ENCODE assay signal across 28 mouse cellular contexts in the genomic region with DNA sequence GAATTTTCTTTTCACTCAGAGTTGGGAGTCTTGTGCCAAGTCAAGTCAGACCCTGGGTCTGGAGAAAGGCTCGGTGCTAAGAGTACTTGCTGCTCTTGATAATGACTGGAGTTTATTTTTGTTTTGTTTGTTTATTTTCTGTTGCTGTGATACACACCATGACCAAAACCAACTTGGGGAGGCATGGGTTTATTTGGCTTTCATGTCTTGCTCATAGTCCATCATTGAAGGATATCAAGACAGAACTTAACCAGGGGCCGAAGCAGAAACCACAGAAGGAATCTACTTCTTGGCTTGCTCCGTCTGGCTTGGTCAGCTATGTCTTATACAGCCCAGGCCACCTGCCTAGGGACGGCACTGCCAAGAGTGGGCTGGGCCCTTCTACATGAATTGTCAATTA.
DNase-seq lines count a peak whose midpoint lies in the region; ATAC-seq and TF ChIP-seq lines count a peak whose summit lies in the region.
"Had no signal": no experiment of that assay in that cellular context is flagged by ENCODE, and none has a peak within 500 bp of the region (broad histone marks: within the 10 kb centered on the region; RNA-seq: fewer than 3 reads in every experiment).

No protein-coding gene starts in this region.

- H3K27ac ChIP-seq in gastrocnemius, adult 2 months: peak overlapping the region; percentile 9; the same call in 1 of the 2 replicates
- peak overlapping the region; percentile 76 for H3K27ac ChIP-seq in heart, adult 2 months
- H3K27ac ChIP-seq in heart, embryonic 11.5 days (ENCODE audit: low read depth, low read length): no peak overlapping the region
- H3K27ac ChIP-seq in liver, adult 2 months (replicated peaks; ENCODE audit: insufficient read depth, low read depth, low read length): no peak overlapping the region
- no peak overlapping the region for H3K27ac ChIP-seq in liver, embryonic 11.5 days (ENCODE audit: low read depth, low read length)
- H3K27ac ChIP-seq: embryonic facial prominence, embryonic 10.5 days; embryonic facial prominence, embryonic 13.5 days; forebrain, embryonic 12.5 days; forebrain, embryonic 15.5 days; heart, embryonic 15.5 days; hindbrain, embryonic 10.5 days; hindbrain, embryonic 13.5 days; intestine, embryonic 15.5 days had no signal

- ATAC-seq in heart, embryonic 11.5 days (replicated peaks; ENCODE audit: insufficient number of reproducible peaks, low FRiP score, low TSS enrichment): no peak
- ATAC-seq in liver, embryonic 11.5 days (replicated peaks; ENCODE audit: low FRiP score): no peak
- ATAC-seq: forebrain, embryonic 15.5 days; hindbrain, embryonic 16.5 days; intestine, embryonic 15.5 days had no signal

- peaks cover 9% of the 10 kb centered on the region for H3K36me3 ChIP-seq in heart, adult 2 months (ENCODE audit: control insufficient read depth, insufficient read depth, low read length)
- H3K36me3 ChIP-seq in heart, embryonic 11.5 days (ENCODE audit: control insufficient read depth, insufficient read depth, low read length): no peaks in the 10 kb centered on the region
- H3K36me3 ChIP-seq in liver, adult 2 months (ENCODE audit: control insufficient read depth, insufficient read depth, low read length): no peaks in the 10 kb centered on the region
- H3K36me3 ChIP-seq in liver, embryonic 11.5 days (ENCODE audit: control insufficient read depth, insufficient read depth, low read length): no peaks in the 10 kb centered on the region
- H3K36me3 ChIP-seq: embryonic facial prominence, embryonic 10.5 days; forebrain, embryonic 12.5 days; forebrain, embryonic 15.5 days; G1E; heart, embryonic 15.5 days; hindbrain, embryonic 10.5 days; hindbrain, embryonic 13.5 days; intestine, embryonic 15.5 days had no signal

- H3K79me2 ChIP-seq in heart, adult 2 months (replicated peaks; ENCODE audit: control insufficient read depth, insufficient read depth, low read length): no peaks in the 10 kb centered on the region
- H3K79me2 ChIP-seq in liver, adult 2 months (ENCODE audit: control insufficient read depth, insufficient read depth, low read length): no peaks in the 10 kb centered on the region

- DNase-seq in gastrocnemius, adult 2 months: no peak
- no peak for DNase-seq in gastrocnemius, postnatal 14 days
- peak; percentile 32 to 37 for DNase-seq in heart, adult 2 months
- DNase-seq in liver, adult 2 months (ENCODE audit: extremely low read depth, low read depth, low spot score): peak; percentile 3
- DNase-seq in liver, embryonic 11.5 days (ENCODE audit: low spot score): no peak
- DNase-seq in right cerebral cortex, postnatal 14 days: no peak
- DNase-seq: adrenal gland, adult 2 months; adrenal gland, postnatal 14 days; cerebellum, adult 11 months; cerebellum, adult 2 months; cerebellum, adult 9-11 months; cerebellum, postnatal 36 days; embryo, embryonic 11 days; gastrocnemius, postnatal 10 days; heart, postnatal 36 days; kidney, adult 11 months had no signal

- no peaks in the 10 kb centered on the region for H3K9me3 ChIP-seq in heart, embryonic 11.5 days (replicated peaks; ENCODE audit: control insufficient read depth, low read length)
- H3K9me3 ChIP-seq in liver, embryonic 11.5 days (ENCODE audit: control insufficient read depth, low read length): no peaks in the 10 kb centered on the region
- H3K9me3 ChIP-seq: embryonic facial prominence, embryonic 10.5 days; embryonic facial prominence, embryonic 13.5 days; forebrain, embryonic 12.5 days; forebrain, embryonic 15.5 days; heart, embryonic 15.5 days; hindbrain, embryonic 10.5 days; hindbrain, embryonic 13.5 days; intestine, embryonic 15.5 days had no signal

- intact Hi-C loops in gastrocnemius, adult 2 months (cut with DNase I): no loop called here
- intact Hi-C loops in gastrocnemius, postnatal 14 days (cut with DNase I; ENCODE audit: low total_unique reads): no loop called here
- intact Hi-C loops in heart, adult 2 months (cut with DNase I): loop anchor here (5.0 kb wide), 1 partner anchor 36 kb away; no protein-coding TSS in a partner anchor

- no peak for TF ChIP-seq CTCF in gastrocnemius, adult 2 months (IDR thresholded peaks at IDR 0.05)
- TF ChIP-seq CTCF in heart, adult 2 months (IDR thresholded peaks at IDR 0.05): no peak
- no peak for TF ChIP-seq CTCF in liver, adult 2 months (IDR thresholded peaks at IDR 0.05; ENCODE audit: low read depth, low read length)

- WGBS in heart, adult 2 months: 48% methylated on average over 4 of the region's 4 CpGs
- WGBS in heart, embryonic 11.5 days (ENCODE audit: insufficient replicate concordance): 79% methylated on average over 4 of the region's 4 CpGs
- WGBS in liver, adult 2 months: 90% methylated on average over 4 of the region's 4 CpGs
- 75% methylated on average over 4 of the region's 4 CpGs for WGBS in liver, embryonic 11.5 days

- H3K9ac ChIP-seq in heart, adult 2 months (ENCODE audit: low read depth, low read length): no peak overlapping the region
- no peak overlapping the region for H3K9ac ChIP-seq in heart, embryonic 11.5 days (ENCODE audit: low read depth, low read length)
- H3K9ac ChIP-seq in liver, adult 2 months (ENCODE audit: low read depth, low read length): no peak overlapping the region
- no peak overlapping the region for H3K9ac ChIP-seq in liver, embryonic 11.5 days (ENCODE audit: low read depth, low read length)
- H3K9ac ChIP-seq: embryonic facial prominence, embryonic 13.5 days; forebrain, embryonic 12.5 days; forebrain, embryonic 15.5 days; heart, embryonic 15.5 days; hindbrain, embryonic 13.5 days; intestine, embryonic 15.5 days had no signal

- no peak overlapping the region for H3K4me2 ChIP-seq in heart, embryonic 11.5 days
- no peak overlapping the region for H3K4me2 ChIP-seq in liver, embryonic 11.5 days
- H3K4me2 ChIP-seq: embryonic facial prominence, embryonic 13.5 days; forebrain, embryonic 12.5 days; forebrain, embryonic 15.5 days; heart, embryonic 15.5 days; hindbrain, embryonic 13.5 days; intestine, embryonic 15.5 days had no signal

- peaks cover 13% of the 10 kb centered on the region for H3K4me1 ChIP-seq in heart, adult 2 months (ENCODE audit: control insufficient read depth, insufficient read depth, low read length)
- no peaks in the 10 kb centered on the region for H3K4me1 ChIP-seq in heart, embryonic 11.5 days (ENCODE audit: control insufficient read depth, insufficient read depth, low read length)
- no peaks in the 10 kb centered on the region for H3K4me1 ChIP-seq in liver, adult 2 months (ENCODE audit: control insufficient read depth, insufficient read depth, low read length)
- H3K4me1 ChIP-seq in liver, embryonic 11.5 days (replicated peaks; ENCODE audit: control insufficient read depth, insufficient read depth, low read length): no peaks in the 10 kb centered on the region
- H3K4me1 ChIP-seq: embryonic facial prominence, embryonic 13.5 days; forebrain, embryonic 12.5 days; forebrain, embryonic 15.5 days; heart, embryonic 15.5 days; hindbrain, embryonic 13.5 days; intestine, embryonic 15.5 days had no signal

- no peaks in the 10 kb centered on the region for H3K27me3 ChIP-seq in heart, adult 2 months (ENCODE audit: control insufficient read depth, insufficient read depth, low read length)
- no peaks in the 10 kb centered on the region for H3K27me3 ChIP-seq in heart, embryonic 11.5 days (ENCODE audit: control insufficient read depth, insufficient read depth, low read length)
- no peaks in the 10 kb centered on the region for H3K27me3 ChIP-seq in liver, adult 2 months (ENCODE audit: control insufficient read depth, insufficient read depth, low read length)
- H3K27me3 ChIP-seq in liver, embryonic 11.5 days (replicated peaks; ENCODE audit: control insufficient read depth, insufficient read depth, low read length): no peaks in the 10 kb centered on the region
- H3K27me3 ChIP-seq: embryonic facial prominence, embryonic 13.5 days; forebrain, embryonic 12.5 days; forebrain, embryonic 15.5 days; heart, embryonic 15.5 days; hindbrain, embryonic 13.5 days; intestine, embryonic 15.5 days had no signal

- no peak for TF ChIP-seq POLR2A in heart, adult 2 months (IDR thresholded peaks at IDR 0.05; ENCODE audit: insufficient read depth, low read depth, low read length)
- TF ChIP-seq POLR2A in liver, adult 2 months (IDR thresholded peaks at IDR 0.05; ENCODE audit: extremely low read depth, insufficient read depth, low read length): no peak

- no peak for TF ChIP-seq EP300 in heart, adult 2 months (IDR thresholded peaks at IDR 0.05; ENCODE audit: insufficient read depth, low read depth, low read length)

- H3K4me3 ChIP-seq in gastrocnemius, adult 2 months: no peak overlapping the region
- H3K4me3 ChIP-seq in heart, adult 2 months: no peak overlapping the region
- no peak overlapping the region for H3K4me3 ChIP-seq in heart, embryonic 11.5 days (ENCODE audit: low read depth, low read length)
- H3K4me3 ChIP-seq in liver, adult 2 months (ENCODE audit: insufficient read depth, low read depth, low read length): no peak overlapping the region
- H3K4me3 ChIP-seq in liver, embryonic 11.5 days (ENCODE audit: low read depth, low read length): no peak overlapping the region
- H3K4me3 ChIP-seq: embryonic facial prominence, embryonic 10.5 days; embryonic facial prominence, embryonic 13.5 days; erythroblast, embryonic 14.5 days; forebrain, embryonic 12.5 days; forebrain, embryonic 15.5 days; heart, embryonic 15.5 days; hindbrain, embryonic 10.5 days; hindbrain, embryonic 13.5 days; intestine, embryonic 15.5 days had no signal

Comparison
In these comparisons a context has a peak if more than half of its experiments do, and no peak if none do; other contexts are left out.
1. DNase-seq: peak in heart, adult 2 months (2 of 2) and liver, adult 2 months (single experiment); none in gastrocnemius, adult 2 months (single experiment), gastrocnemius, postnatal 14 days (single experiment), liver, embryonic 11.5 days (single experiment) and right cerebral cortex, postnatal 14 days (single experiment).
2. H3K27ac ChIP-seq: peak in gastrocnemius, adult 2 months (single experiment) and heart, adult 2 months (single experiment); none in heart, embryonic 11.5 days (single experiment), liver, adult 2 months (single experiment) and liver, embryonic 11.5 days (single experiment).